Mouse (Mus musculus): ENCODE results near the gene Znrf3.

The Znrf3 gene

GRCm38 (mm10) chr11:5442590-5443021, 2.0 kb downstream of the Znrf3 start:
- 51% methylated on average over 3 of the region's 3 CpGs for WGBS

DNA sequence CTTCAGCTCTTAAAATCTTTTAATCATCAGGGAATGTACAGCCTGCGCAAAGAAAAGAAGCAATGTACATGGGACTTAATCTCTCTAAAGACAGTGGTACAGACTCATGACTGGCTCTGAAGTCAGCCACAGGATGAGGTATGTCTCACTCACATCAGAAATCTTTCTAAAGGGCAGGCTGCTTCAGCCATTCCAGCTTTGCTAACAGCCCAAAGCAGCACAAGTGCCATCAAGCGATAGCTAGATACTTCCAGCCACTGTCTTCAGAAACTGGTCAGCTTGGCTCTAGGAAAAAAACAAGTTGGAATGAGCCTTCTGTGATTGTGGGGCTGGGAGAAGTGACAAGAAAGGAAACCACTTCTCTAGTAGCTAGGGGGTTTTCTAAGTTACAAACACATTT, 7.0 kb downstream of the Znrf3 start:
- WGBS, result 87% methylated on average over 2 of the region's 2 CpGs

DNA sequence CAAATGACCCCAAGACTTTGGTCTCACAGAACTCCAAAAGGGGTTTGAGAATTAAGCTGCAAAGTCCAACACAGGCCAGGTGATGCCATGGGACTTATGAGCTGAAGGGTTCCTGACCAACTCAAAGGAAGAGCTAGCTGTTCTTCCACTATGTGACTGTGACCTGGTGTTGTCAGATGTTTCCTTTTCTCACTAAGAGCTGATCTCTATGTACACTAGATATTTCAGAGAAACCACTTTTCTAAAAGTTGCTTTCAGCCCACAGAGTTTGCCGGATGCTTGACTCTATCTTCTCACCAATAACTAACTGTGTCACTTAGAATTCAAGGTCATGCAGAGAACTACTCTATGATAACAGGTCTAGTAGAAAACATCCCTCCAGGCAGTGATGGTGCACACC, 9.2 kb downstream of the Znrf3 start:
- 93% methylated on average over 1 of the region's 1 CpGs for WGBS

DNA sequence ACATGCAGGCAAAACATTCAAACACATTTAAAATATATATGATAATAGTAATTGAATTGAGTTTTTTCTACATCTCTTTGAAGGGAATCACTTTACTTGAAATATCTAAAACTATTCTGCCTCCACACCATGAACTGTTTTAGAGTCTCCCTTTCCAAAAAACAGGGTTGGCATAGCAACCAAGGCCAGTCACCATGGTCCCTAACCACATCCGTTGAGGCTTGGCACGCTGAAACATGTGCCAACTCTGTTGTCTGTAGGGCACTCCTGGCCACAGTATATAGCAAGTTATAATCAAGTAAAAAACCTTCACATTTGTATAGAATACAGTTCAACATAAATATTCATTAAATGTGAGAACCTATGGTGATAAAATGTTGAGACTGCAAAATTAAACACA, 12.3 kb downstream of the Znrf3 start:
- WGBS, result 40% methylated on average over 2 of the region's 2 CpGs

- WGBS, result 37% methylated on average over 1 of the region's 1 CpGs
Observed at GRCm38 (mm10) chr11:5430863-5431262, 13.8 kb downstream of the Znrf3 start.

DNA sequence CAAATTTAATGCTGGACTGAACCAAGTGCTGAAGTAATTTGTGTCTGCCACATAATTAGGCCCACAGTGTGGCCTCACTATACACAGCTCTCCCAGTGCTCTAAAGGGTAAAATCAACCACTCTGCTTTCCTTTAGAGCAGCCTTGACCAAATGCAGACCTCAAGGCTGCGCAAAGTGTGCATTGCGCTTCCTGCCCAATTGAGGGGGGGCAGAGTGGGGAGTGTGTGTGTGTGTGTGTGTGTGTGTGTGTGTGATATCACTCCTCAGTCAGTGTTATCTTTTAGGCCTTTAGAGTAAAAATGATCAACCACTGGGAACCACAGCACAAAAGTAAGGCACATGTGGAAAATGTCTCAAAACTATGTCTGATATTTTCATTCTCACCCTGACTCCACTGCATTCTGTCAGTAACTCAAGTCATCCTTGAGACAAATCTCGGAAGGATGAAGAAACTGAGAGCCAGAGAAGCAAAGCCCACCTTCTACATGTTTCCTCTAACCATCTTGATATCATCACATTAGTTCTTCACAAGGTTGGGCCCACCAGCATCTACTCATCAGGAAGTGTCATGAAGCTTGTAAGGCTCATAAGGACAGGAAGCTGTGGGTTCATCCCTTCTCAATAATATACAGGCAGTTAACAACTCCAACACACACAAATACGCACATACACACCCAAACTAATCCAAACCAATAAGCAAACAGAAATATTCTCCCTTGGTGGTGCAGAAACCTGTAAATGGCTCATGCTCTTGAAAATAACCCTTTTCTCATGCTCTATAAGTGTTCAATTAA, 15.1 kb downstream of the Znrf3 start:
- 96% methylated on average over 4 of the region's 4 CpGs for WGBS

GRCm38 (mm10) chr11:5427251-5427650, 17.4 kb downstream of the Znrf3 start:
- 76% methylated on average over 3 of the region's 3 CpGs for WGBS

DNA sequence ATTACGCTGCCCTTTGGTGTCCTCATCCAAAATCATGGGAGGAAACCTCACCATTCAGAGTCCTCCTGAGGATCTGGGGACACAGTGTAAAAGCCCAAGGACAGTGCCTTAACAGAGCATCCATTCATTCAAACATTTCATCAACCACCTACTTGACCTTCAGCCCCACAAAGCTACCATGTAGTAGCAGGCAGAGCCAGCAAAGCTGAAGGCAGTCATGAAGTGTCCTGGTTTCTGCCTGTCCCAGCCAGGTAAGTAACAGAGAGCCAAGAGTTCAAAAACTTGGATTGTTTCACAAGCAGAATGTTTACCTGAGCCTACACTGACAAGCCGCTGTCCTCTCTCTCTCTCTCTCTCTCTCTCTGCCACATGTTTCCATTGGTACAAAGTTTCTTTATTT, 18.3 kb downstream of the Znrf3 start:
- 96% methylated on average over 2 of the region's 2 CpGs for WGBS

DNA sequence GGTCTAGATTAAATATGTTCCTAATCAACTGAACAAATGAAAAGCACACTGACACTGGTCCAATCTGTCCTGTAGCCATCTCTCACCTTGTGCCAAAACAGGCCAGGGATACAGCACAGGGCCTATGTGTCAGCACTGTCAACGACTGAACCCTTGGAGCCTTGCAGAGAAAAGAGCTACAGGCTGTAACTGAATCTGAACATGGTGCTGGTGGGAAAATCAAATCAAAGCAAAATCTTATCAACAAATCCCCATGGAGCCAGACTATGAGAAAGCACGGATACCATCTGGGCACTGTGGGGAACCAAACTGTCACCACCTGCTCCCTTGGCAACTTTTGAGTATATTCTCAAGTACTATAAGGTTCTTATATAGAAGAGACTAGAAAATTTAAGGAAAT, 19.5 kb downstream of the Znrf3 start:
- WGBS, result 26% methylated on average over 2 of the region's 2 CpGs

DNA sequence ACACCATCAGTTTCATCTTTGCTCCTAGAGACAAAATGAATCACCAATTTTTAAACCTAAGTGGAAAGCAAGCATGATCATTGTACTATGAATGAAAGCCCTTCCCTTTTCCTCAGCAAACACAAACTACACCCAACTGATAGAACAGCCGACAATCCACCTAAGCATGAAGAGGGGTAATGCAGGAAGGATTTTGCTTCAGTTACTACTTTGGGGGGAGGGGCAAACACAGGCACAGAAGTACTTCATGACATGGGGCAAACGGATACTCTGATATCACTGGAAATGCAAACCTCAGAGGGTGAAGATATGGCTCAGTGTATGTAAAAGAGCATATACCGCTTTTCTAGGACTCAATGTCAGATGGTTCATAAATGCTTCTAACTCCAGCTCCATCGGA, 20.5 kb downstream of the Znrf3 start:
- 84% methylated on average over 4 of the region's 4 CpGs for WGBS

DNA sequence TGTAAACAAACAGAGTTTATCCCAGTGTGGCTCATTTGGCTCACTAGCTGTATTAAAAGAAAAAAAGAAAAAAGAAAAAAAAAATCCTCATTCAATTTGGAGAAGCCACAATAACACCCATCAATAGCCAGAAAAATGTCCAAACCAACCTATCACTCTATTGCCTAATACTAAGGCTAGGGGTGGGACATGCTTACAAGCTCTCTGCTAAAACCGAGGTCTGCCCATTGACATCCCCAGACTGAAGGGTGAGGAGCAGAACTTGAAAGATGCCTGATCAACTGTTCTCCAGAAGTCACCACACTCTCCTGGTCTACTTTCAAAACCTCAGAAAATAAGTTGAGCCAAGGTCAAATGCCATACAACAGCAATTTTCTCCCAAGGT, 22.4 kb downstream of the Znrf3 start:
- WGBS, result 32% methylated on average over 1 of the region's 1 CpGs

DNA sequence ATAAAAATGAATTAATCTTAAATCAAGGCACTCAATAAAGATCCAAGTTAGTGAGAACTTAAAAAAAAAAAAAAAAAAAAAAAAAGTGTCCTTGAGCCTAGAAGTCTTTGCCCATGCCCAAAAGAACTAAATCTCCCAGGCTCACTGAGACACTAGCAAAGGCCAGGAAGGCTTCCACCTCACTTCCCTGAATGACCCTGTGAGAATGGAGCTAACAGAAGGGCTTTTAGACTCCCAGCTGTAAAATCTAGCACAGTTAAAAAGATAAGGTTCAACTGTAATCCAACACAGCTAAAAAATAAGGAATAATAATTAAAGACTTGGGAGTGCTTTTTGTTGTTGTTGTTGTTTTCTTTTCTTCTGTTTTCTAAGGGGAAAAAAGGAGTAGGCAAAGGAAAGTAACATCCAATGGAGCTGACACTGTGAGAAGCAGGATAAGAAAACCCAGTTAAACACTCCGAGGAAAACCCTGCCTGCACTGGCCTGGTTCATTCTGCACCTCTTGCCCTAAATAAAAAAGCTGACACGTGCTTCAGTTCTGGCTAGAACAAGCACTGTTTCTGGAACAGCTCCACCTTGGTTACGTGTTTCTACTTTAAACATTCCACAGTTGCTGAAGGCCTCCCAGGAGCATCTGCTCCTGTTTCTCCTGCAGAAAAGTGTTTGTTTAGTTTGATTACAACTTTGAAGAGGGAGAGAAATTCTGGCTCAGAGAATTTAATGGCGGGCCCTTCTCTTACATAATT, 23.0 kb downstream of the Znrf3 start:
- WGBS, result 7% methylated on average over 4 of the region's 4 CpGs

- 24% methylated on average over 6 of the region's 6 CpGs for WGBS
Observed at GRCm38 (mm10) chr11:5415617-5416338, 28.9 kb downstream of the Znrf3 start.

DNA sequence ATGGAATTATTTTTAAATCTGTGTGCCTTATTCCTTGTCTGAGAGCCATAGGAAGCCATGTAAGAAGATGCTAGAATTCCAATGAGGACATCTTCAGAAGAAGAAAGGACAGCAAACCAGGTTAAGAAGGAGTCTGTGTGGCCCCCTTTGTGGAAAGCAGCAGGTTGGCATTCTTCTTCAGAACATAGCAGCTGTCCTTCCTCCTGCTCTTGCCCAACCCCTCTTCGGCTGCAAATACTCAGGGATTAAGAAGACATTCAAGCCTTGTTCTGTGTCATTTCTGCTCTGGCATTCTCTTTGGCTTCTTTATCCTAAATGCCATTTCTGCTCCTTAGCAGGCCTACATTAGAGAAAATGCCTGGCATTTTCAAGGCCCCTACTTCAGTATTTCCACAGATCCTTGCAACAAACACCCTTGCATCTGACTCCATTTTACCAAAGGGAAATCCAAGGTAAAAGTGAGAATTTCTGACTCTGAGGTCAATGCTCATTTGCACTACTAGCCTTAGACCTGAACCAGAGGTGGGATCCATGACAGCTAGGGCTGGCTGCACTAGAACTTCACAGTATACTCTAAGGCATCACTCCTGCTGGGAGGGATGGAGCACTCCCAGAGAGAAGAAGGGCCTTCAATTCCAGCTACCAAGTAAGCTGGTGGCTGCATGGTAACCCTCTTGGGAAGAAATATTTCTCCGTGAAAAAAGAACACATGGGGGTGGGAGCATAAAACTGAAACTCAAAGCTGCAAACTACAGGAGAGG, 29.6 kb downstream of the Znrf3 start:
- 35% methylated on average over 2 of the region's 2 CpGs for WGBS

DNA sequence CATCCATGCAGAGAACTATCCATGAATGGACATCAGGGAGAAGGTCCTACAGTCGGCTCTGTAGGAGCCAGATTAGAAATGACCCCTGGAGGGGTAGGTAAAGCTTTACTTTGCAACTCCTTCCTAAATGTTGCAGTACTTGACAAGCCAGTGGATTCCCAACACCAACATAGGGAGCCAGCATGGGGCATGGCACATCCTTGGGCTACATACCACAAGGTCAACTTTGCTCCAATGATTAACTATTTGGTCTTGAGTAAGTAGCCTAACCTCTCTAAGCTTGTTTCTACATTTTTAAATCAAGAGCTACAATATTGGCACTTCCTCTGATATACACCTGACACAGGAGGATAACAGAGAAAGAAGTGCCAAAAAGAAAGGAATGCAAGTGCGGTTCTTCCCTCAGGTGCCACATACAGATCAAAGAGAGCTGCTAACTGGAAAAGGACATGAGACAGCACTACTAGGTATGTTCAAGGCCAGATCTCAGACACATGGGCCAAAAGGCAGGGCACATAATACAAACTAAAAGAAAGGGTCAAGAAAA, 31.9 kb downstream of the Znrf3 start:
- 75% methylated on average over 2 of the region's 2 CpGs for WGBS

- WGBS, result 79% methylated on average over 9 of the region's 9 CpGs
Observed at GRCm38 (mm10) chr11:5411577-5411976, 33.1 kb downstream of the Znrf3 start.

DNA sequence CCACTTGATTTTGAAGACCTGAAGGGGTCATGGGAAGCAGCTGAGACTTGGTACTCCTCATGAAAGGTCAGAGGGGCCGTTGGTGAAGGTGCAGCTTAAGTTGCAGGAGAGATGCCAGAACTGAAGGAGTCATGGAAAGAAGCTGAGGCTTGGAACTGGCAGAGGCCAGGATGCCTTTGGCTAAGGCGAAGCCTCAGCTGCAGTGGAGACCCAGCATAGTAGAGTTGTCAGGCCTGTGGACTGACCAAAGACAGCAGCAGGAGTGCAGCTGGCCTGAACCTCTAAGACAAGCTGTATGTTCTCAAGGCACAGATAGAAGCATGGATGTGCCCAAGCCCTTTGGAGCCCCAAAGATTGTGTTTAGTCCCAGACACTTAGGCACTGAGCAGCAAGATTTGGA, 40.5 kb downstream of the Znrf3 start:
- 70% methylated on average over 2 of the region's 2 CpGs for WGBS

DNA sequence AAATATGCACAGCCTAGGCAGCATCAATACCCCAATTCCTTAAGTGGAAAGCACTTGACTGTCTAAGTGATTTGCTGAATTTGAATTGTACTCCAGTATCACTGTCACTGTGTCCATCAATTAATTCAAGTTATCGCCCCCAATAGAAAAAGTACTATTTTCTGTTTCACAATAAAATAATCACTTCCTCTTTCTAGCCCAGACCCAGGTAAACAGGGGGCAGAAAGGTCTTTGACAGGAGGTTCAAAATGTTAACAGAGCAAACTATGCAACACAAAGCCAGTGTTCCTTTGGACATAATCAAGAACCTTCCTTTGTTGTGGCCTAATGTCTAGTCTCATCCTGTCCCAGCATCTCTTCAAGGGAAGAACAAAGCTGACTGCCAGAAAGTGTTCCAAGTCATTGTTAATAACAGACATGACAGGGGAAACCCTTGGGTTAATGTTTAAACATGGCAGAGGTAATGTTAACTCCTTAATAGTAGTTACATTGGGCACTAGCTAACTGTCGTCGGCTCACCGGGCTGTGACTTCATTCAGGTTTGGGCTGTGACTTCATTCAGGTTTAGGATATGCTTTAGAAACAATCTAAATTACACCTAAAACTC, 42.4 kb downstream of the Znrf3 start:
- 83% methylated on average over 4 of the region's 4 CpGs for WGBS

- WGBS, result 76% methylated on average over 3 of the region's 3 CpGs
Observed at GRCm38 (mm10) chr11:5398301-5399053, 46.2 kb downstream of the Znrf3 start.
